Mouse (Mus musculus): ENCODE data around the gene Tmc6. TPM values are rescaled to one million over a fixed set of nuclear protein-coding genes. Genes with fewer than 3 reads are reported as not detected.

The Tmc6 gene
- polyA plus RNA-seq, 1 experiment from 2014 or later, result 27.2 TPM

- Histone ChIP-seq H3K27ac (ENCODE audit: low read depth, low read length) (peak overlapping the region; percentile 94), H3K4me2 (replicated peaks; ENCODE audit: low read depth, low read length) (peak overlapping the region; percentile 98), H3K9me3 (ENCODE audit: control insufficient read depth, low read length) (no peaks in the 10 kb centered on the region), H3K36me3 (ENCODE audit: control insufficient read depth, insufficient read depth, low read length) (peaks cover 16% of the 10 kb centered on the region; the same call in 1 of the 2 replicates), H3K4me1 (ENCODE audit: control insufficient read depth, insufficient read depth, low read length) (peaks cover 39% of the 10 kb centered on the region), H3K9ac (ENCODE audit: low read depth, low read length) (peak overlapping the region; percentile 75), H3K27me3 (ENCODE audit: control insufficient read depth, insufficient read depth, low read length) (no peaks in the 10 kb centered on the region), H3K4me3 (ENCODE audit: low read length) (peak overlapping the region; percentile 59)
- WGBS, result 1% methylated on average over 38 of the region's 38 CpGs
- ATAC-seq (ENCODE audit: low FRiP score, low TSS enrichment), result peak; percentile 18; the same call in 1 of the 2 replicates
Observed at GRCm38 (mm10) chr11:117779434-117780198, 2.4 kb downstream of the Tmc6 start.

GRCm38 (mm10) chr11:117778851-117779433, 3.1 kb downstream of the Tmc6 start:
- Histone ChIP-seq H3K4me2 (replicated peaks; ENCODE audit: low read depth, low read length) (peak overlapping the region; percentile 98), H3K9me3 (ENCODE audit: control insufficient read depth, low read length) (no peaks in the 10 kb centered on the region), H3K36me3 (ENCODE audit: control insufficient read depth, insufficient read depth, low read length) (peaks cover 18% of the 10 kb centered on the region; the same call in 1 of the 2 replicates), H3K4me3 (ENCODE audit: low read length) (peak overlapping the region; percentile 59), H3K27me3 (ENCODE audit: control insufficient read depth, insufficient read depth, low read length) (no peaks in the 10 kb centered on the region), H3K27ac (ENCODE audit: low read depth, low read length) (peak overlapping the region; percentile 94), H3K9ac (ENCODE audit: low read depth, low read length) (peak overlapping the region; percentile 75; the same call in 1 of the 2 replicates), H3K4me1 (ENCODE audit: control insufficient read depth, insufficient read depth, low read length) (peaks cover 39% of the 10 kb centered on the region)
- ATAC-seq (ENCODE audit: low FRiP score, low TSS enrichment), result no peak
- 29% methylated on average over 12 of the region's 12 CpGs for WGBS

- H3K27me3 ChIP-seq (ENCODE audit: control insufficient read depth, insufficient read depth, low read length), result no peaks in the 10 kb centered on the region
- WGBS, result 95% methylated on average over 11 of the region's 11 CpGs
- no peaks in the 10 kb centered on the region for H3K9me3 ChIP-seq (ENCODE audit: control insufficient read depth, low read length)
- no peak overlapping the region for H3K9ac ChIP-seq (ENCODE audit: low read depth, low read length)
- H3K4me3 ChIP-seq (ENCODE audit: low read length), result no peak overlapping the region
- H3K27ac ChIP-seq (ENCODE audit: low read depth, low read length), result no peak overlapping the region
- peaks cover 38% of the 10 kb centered on the region for H3K4me1 ChIP-seq (ENCODE audit: control insufficient read depth, insufficient read depth, low read length)
- peaks cover 26% of the 10 kb centered on the region for H3K36me3 ChIP-seq (ENCODE audit: control insufficient read depth, insufficient read depth, low read length)
- H3K4me2 ChIP-seq (replicated peaks; ENCODE audit: low read depth, low read length), result no peak overlapping the region; the same call in 1 of the 2 replicates
- ATAC-seq (ENCODE audit: low FRiP score, low TSS enrichment), result no peak
Observed at GRCm38 (mm10) chr11:117778031-117778430, 4.0 kb downstream of the Tmc6 start.

GRCm38 (mm10) chr11:117777111-117777510, 4.9 kb downstream of the Tmc6 start:
- Histone ChIP-seq H3K36me3 (ENCODE audit: control insufficient read depth, insufficient read depth, low read length) (peaks cover 31% of the 10 kb centered on the region), H3K4me1 (ENCODE audit: control insufficient read depth, insufficient read depth, low read length) (peaks cover 36% of the 10 kb centered on the region), H3K27ac (ENCODE audit: low read depth, low read length) (no peak overlapping the region), H3K4me3 (ENCODE audit: low read length) (no peak overlapping the region), H3K9me3 (ENCODE audit: control insufficient read depth, low read length) (no peaks in the 10 kb centered on the region), H3K4me2 (replicated peaks; ENCODE audit: low read depth, low read length) (no peak overlapping the region), H3K27me3 (ENCODE audit: control insufficient read depth, insufficient read depth, low read length) (no peaks in the 10 kb centered on the region), H3K9ac (ENCODE audit: low read depth, low read length) (no peak overlapping the region)
- ATAC-seq (ENCODE audit: low FRiP score, low TSS enrichment), result no peak
- WGBS, result 87% methylated on average over 5 of the region's 5 CpGs

DNA sequence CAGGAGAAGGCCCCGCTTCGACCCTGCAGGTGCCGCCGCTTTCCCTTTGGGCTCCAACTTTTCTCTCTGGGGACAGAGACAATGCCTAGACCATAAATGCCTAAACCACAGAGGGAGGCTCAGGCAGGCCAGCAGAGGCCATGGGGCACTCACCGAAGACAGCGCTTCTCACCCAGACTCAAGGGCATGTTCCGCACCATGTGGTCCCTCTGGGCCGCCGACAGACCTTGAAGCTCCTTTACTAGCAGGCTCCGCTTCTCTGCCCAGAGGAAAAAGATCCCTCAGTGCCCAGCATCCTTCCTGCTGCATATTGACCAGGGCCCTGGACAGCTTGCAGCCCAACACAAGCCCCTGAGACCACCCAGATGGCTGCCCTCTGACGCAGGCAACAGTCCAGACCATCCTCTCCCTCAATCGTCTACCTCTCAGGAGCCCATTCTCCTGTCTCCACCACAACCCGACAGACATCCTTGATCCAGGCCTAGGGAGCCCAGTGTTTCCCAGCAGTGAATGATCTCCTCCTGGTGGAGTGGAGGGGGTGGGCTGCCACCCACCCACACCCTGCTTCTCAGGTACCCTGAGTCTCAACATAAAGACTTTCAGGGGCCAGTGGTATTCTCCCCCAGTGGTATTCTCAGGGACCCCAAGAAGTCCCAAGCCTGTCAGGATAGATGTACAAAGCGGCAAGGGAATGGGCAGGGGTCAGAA, 5.8 kb downstream of the Tmc6 start:
- Histone ChIP-seq H3K27me3 (ENCODE audit: control insufficient read depth, insufficient read depth, low read length) (no peaks in the 10 kb centered on the region), H3K4me2 (replicated peaks; ENCODE audit: low read depth, low read length) (no peak overlapping the region), H3K9ac (ENCODE audit: low read depth, low read length) (no peak overlapping the region), H3K4me3 (ENCODE audit: low read length) (no peak overlapping the region), H3K9me3 (ENCODE audit: control insufficient read depth, low read length) (no peaks in the 10 kb centered on the region), H3K27ac (ENCODE audit: low read depth, low read length) (no peak overlapping the region), H3K4me1 (ENCODE audit: control insufficient read depth, insufficient read depth, low read length) (peaks cover 28% of the 10 kb centered on the region), H3K36me3 (ENCODE audit: control insufficient read depth, insufficient read depth, low read length) (peaks cover 36% of the 10 kb centered on the region)
- 91% methylated on average over 14 of the region's 14 CpGs for WGBS
- ATAC-seq (ENCODE audit: low FRiP score, low TSS enrichment), result no peak

GRCm38 (mm10) chr11:117775540-117775939, 6.5 kb downstream of the Tmc6 start:
- ATAC-seq (ENCODE audit: low FRiP score, low TSS enrichment), result no peak
- Histone ChIP-seq H3K9me3 (ENCODE audit: control insufficient read depth, low read length) (no peaks in the 10 kb centered on the region), H3K4me1 (ENCODE audit: control insufficient read depth, insufficient read depth, low read length) (peaks cover 22% of the 10 kb centered on the region), H3K36me3 (ENCODE audit: control insufficient read depth, insufficient read depth, low read length) (peaks cover 37% of the 10 kb centered on the region), H3K4me3 (ENCODE audit: low read length) (no peak overlapping the region), H3K4me2 (replicated peaks; ENCODE audit: low read depth, low read length) (no peak overlapping the region), H3K27ac (ENCODE audit: low read depth, low read length) (no peak overlapping the region), H3K9ac (ENCODE audit: low read depth, low read length) (no peak overlapping the region), H3K27me3 (ENCODE audit: control insufficient read depth, insufficient read depth, low read length) (no peaks in the 10 kb centered on the region)
- WGBS, result 91% methylated on average over 13 of the region's 13 CpGs

- no peak overlapping the region for H3K4me2 ChIP-seq (replicated peaks; ENCODE audit: low read depth, low read length)
- H3K9me3 ChIP-seq (ENCODE audit: control insufficient read depth, low read length), result no peaks in the 10 kb centered on the region
- no peak overlapping the region for H3K9ac ChIP-seq (ENCODE audit: low read depth, low read length)
- H3K27me3 ChIP-seq (ENCODE audit: control insufficient read depth, insufficient read depth, low read length), result no peaks in the 10 kb centered on the region
- peaks cover 16% of the 10 kb centered on the region for H3K4me1 ChIP-seq (ENCODE audit: control insufficient read depth, insufficient read depth, low read length)
- ATAC-seq (ENCODE audit: low FRiP score, low TSS enrichment), result no peak
- H3K27ac ChIP-seq (ENCODE audit: low read depth, low read length), result no peak overlapping the region
- peaks cover 39% of the 10 kb centered on the region for H3K36me3 ChIP-seq (ENCODE audit: control insufficient read depth, insufficient read depth, low read length)
- H3K4me3 ChIP-seq (ENCODE audit: low read length), result no peak overlapping the region
- WGBS, result 93% methylated on average over 10 of the region's 10 CpGs
Observed at GRCm38 (mm10) chr11:117774925-117775324, 7.1 kb downstream of the Tmc6 start.

DNA sequence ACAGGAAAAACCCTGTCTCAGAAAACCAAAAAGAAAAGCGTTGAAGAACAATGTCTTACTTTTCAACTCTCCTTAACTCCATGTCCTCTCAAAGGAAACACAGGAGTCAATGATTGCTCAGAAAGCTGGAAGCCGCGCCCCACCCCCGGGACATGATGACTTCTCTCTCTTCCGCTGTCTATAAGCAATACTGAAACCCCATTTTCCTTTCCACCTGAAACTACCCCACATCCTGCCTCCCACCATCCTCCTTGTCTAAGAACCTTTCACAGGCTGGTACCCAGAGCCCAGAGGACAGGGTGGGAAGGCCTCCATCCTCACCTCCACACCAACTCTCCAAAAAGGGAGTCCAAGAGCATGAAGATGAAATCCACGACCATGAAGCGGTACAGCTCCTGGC, 9.6 kb downstream of the Tmc6 start:
- ATAC-seq (ENCODE audit: low FRiP score, low TSS enrichment), result no peak
- 98% methylated on average over 7 of the region's 7 CpGs for WGBS
- H3K9ac ChIP-seq (ENCODE audit: low read depth, low read length), result no peak overlapping the region
- H3K27me3 ChIP-seq (ENCODE audit: control insufficient read depth, insufficient read depth, low read length), result no peaks in the 10 kb centered on the region
- H3K36me3 ChIP-seq (ENCODE audit: control insufficient read depth, insufficient read depth, low read length), result peaks cover 37% of the 10 kb centered on the region
- no peaks in the 10 kb centered on the region for H3K4me1 ChIP-seq (ENCODE audit: control insufficient read depth, insufficient read depth, low read length)
- no peaks in the 10 kb centered on the region for H3K9me3 ChIP-seq (ENCODE audit: control insufficient read depth, low read length)
- H3K4me2 ChIP-seq (replicated peaks; ENCODE audit: low read depth, low read length), result no peak overlapping the region
- H3K27ac ChIP-seq (ENCODE audit: low read depth, low read length), result no peak overlapping the region
- H3K4me3 ChIP-seq (ENCODE audit: low read length), result no peak overlapping the region

DNA sequence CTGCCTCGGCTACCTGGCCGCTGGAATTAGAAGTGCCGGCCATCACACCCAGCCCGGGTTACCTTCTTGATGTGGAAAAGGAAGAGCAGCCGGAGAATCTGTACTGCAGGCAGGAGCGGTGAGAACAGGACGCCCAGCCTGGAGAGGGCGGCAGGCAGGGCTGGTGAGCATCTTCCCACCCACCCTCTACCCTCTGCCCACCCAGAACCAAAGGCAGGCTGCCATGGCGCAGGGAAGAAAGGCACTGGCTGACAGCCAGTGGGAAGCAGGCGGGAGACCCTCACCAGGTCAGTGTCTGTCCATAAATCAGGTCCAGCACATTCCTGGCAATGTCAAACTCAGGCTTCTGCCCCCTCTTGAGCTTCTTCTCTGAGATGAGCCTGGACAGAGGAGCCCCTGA, 11.6 kb downstream of the Tmc6 start:
- Histone ChIP-seq H3K4me3 (ENCODE audit: low read length) (no peak overlapping the region), H3K27ac (ENCODE audit: low read depth, low read length) (no peak overlapping the region), H3K27me3 (ENCODE audit: control insufficient read depth, insufficient read depth, low read length) (no peaks in the 10 kb centered on the region), H3K9ac (ENCODE audit: low read depth, low read length) (no peak overlapping the region), H3K4me1 (ENCODE audit: control insufficient read depth, insufficient read depth, low read length) (no peaks in the 10 kb centered on the region), H3K36me3 (ENCODE audit: control insufficient read depth, insufficient read depth, low read length) (peaks cover 33% of the 10 kb centered on the region), H3K9me3 (ENCODE audit: control insufficient read depth, low read length) (no peaks in the 10 kb centered on the region), H3K4me2 (replicated peaks; ENCODE audit: low read depth, low read length) (no peak overlapping the region)
- ATAC-seq (ENCODE audit: low FRiP score, low TSS enrichment), result no peak
- 76% methylated on average over 10 of the region's 10 CpGs for WGBS
